Mouse (Mus musculus) spleen, adult 2 months (tissue): ENCODE data around the gene Fam129a. TPM values are rescaled to one million over a fixed set of nuclear protein-coding genes. Genes with fewer than 3 reads are reported as not detected.

ENCODE experiments used
- DNase-seq, 2 experiments: peaks; one replicate each; pipeline versions ENCODE4 v3.0.0 to v3.0.0-alpha.2; 2012 to 2021; ENCODE audit warnings: low spot score in 2 of 2, low read depth in 1 of 2
- H3K27ac ChIP-seq: fragments of 200-500 bp; 2 replicates; pipeline ENCODE4 v1.5.1; 2012; ENCODE audit warnings: low read length, inconsistent platforms; ENCODE audit not compliant: insufficient read depth
- H3K27me3 ChIP-seq: fragments of 200-500 bp; 2 replicates; pipeline ENCODE4 v1.6.1; 2012; ENCODE audit warnings: mild to moderate bottlenecking, moderate library complexity, low read length, inconsistent platforms; ENCODE audit not compliant: control insufficient read depth, insufficient read depth
- H3K36me3 ChIP-seq: fragments of 200-500 bp; 2 replicates; pipeline ENCODE4 v1.6.1; 2012; ENCODE audit warnings: mild to moderate bottlenecking, low read length, inconsistent platforms; ENCODE audit not compliant: control insufficient read depth, insufficient read depth
- H3K4me1 ChIP-seq: fragments of 200-500 bp; 2 replicates; pipeline ENCODE4 v1.6.1; 2011; ENCODE audit warnings: inconsistent platforms; ENCODE audit not compliant: control insufficient read depth, insufficient read depth, insufficient read length
- H3K4me3 ChIP-seq: fragments of 200-500 bp; 2 replicates; pipeline ENCODE4 v1.5.1; 2011; ENCODE audit warnings: mild to moderate bottlenecking, inconsistent platforms; ENCODE audit not compliant: insufficient read depth, insufficient read length; ENCODE audit errors: extremely low read depth
- CTCF ChIP-seq: fragments of 200-500 bp; IDR thresholded peaks from 2 replicates; pipeline ENCODE4 v1.5.1; 2011; ENCODE audit warnings: mild to moderate bottlenecking, inconsistent platforms; ENCODE audit not compliant: insufficient read depth, insufficient read length, insufficient replicate concordance; ENCODE audit errors: extremely low read depth
- POLR2A ChIP-seq: fragments of 200-500 bp; IDR thresholded peaks from 2 replicates; pipeline ENCODE4 v1.6.1; 2011; ENCODE audit warnings: low read depth, low read length, inconsistent platforms
- whole genome bisulfite sequencing: fragments of 180-500 bp; shearing (Covaris S2); methylation state at CpG from one replicate; pipeline ENCODE4 v1.1.7; 2018; 5-methylcytosine and 5-hydroxymethylcytosine counted together
- polyA plus RNA-seq: library from polyadenylated mRNA; depleted of rRNA; stranded (reverse); fragments of >200 nt; gene quantifications from 2 replicates; pipeline ENCODE4 v1.2.3, GENCODE M21; 2012

Fam129a gene
- polyA plus RNA-seq, 1 experiment, result 6.0 TPM

DNA sequence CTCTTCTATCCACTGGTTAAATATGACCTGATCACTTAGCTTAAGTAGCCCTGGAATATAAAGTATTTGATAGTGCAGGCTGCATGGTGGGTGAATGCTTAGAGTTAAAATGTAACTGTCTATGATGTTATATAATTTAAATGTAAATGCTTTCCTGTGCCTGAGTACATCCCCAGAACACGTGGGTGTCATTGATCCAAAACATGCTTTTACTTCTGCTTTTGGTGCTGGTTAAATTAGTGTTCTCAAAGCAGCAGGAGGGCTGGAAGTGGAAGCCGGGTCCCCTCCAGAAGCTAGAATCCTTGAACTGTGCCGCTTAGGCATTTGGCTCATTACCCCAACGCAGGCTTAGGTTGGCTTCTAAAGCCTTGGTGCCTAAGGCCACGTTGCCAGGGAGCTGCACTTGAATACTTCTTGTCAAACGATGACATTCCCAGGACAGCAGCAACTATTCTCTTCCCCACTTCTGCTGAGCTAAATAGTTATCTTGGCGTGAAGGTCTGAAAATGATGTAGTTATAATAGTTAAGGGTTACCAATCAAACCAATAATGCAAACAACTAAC is 86.1 kb downstream of the Fam129a start:
- WGBS, result 55% methylated on average over 7 of the region's 7 CpGs

GRCm38 (mm10) chr1:151658291-151658830 is 87.4 kb downstream of the Fam129a start:
- no peaks in the 10 kb centered on the region for H3K27me3 ChIP-seq
- H3K27ac ChIP-seq, result no peak overlapping the region
- H3K36me3 ChIP-seq, result no peaks in the 10 kb centered on the region
- DNase-seq, result no peak
- WGBS, result 89% methylated on average over 19 of the region's 19 CpGs
- no peak overlapping the region for H3K4me3 ChIP-seq
- TF ChIP-seq CTCF (no peak), POLR2A (no peak)
- peaks cover 2% of the 10 kb centered on the region; the same call in 1 of the 2 replicates for H3K4me1 ChIP-seq

More for the DNA sequence above, 86.1 kb downstream of the Fam129a start:
- DNase-seq, result no peak
- Histone ChIP-seq H3K36me3 (no peaks in the 10 kb centered on the region), H3K4me3 (no peak overlapping the region), H3K4me1 (peaks cover 2% of the 10 kb centered on the region; the same call in 1 of the 2 replicates), H3K27me3 (no peaks in the 10 kb centered on the region), H3K27ac (no peak overlapping the region)
- TF ChIP-seq POLR2A (no peak), CTCF (no peak)

GRCm38 (mm10) chr1:151659636-151660035 is 88.7 kb downstream of the Fam129a start:
- H3K4me3 ChIP-seq, result no peak overlapping the region
- no peak overlapping the region for H3K27ac ChIP-seq
- no peak for DNase-seq
- no peaks in the 10 kb centered on the region for H3K27me3 ChIP-seq
- 86% methylated on average over 8 of the region's 8 CpGs for WGBS
- TF ChIP-seq POLR2A (no peak), CTCF (no peak)
- no peaks in the 10 kb centered on the region for H3K36me3 ChIP-seq
- peaks cover 2% of the 10 kb centered on the region; the same call in 1 of the 2 replicates for H3K4me1 ChIP-seq

DNA sequence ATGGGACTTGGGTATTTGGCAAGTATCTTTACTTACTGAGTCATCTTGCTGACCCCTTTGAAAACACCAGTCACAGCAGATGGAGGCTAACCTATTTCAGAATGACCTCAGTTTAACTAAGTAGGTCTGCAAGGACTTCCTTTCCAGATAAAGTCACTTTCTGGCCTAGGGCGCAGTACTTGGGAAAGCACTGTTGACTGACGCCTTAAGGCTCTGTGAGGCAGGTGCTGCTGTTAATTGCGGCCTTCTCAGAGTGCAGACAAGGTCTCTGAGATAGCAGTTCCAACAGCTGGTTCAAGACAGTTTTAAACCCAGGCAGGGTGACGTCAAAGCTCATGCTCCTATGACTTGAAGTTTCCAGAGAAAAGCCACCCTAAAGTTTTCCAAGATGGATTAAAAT is 89.3 kb downstream of the Fam129a start:
- Histone ChIP-seq H3K4me3 (no peak overlapping the region), H3K36me3 (no peaks in the 10 kb centered on the region), H3K27ac (no peak overlapping the region), H3K27me3 (no peaks in the 10 kb centered on the region), H3K4me1 (peaks cover 2% of the 10 kb centered on the region; the same call in 1 of the 2 replicates)
- TF ChIP-seq CTCF, result no peak
- no peak for TF ChIP-seq POLR2A
- DNase-seq, result no peak
- WGBS, result 88% methylated on average over 4 of the region's 4 CpGs

DNA sequence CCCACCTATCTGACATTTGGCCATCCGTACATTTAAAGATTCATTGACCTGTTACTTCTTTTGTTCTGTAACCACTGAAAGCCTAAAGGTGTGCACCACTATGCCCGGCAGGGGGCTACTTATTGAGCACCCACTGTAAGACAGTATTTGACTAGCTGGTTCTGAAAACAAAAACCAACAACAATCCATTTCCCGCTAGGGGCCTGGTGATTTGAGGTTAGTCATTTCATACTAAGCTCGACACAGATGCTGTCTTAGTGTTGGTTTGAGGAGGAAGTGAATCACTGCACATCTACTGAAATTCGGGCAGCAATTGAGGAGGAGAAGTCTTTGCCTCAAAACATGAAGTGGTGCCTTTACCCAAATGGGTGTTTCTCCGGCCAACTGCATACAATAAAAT is 89.9 kb downstream of the Fam129a start:
- H3K4me1 ChIP-seq, result peaks cover 2% of the 10 kb centered on the region; the same call in 1 of the 2 replicates
- H3K36me3 ChIP-seq, result no peaks in the 10 kb centered on the region
- no peak overlapping the region for H3K4me3 ChIP-seq
- no peak overlapping the region for H3K27ac ChIP-seq
- DNase-seq, result no peak
- TF ChIP-seq CTCF (no peak), POLR2A (no peak)
- 58% methylated on average over 6 of the region's 6 CpGs for WGBS
- no peaks in the 10 kb centered on the region for H3K27me3 ChIP-seq

DNA sequence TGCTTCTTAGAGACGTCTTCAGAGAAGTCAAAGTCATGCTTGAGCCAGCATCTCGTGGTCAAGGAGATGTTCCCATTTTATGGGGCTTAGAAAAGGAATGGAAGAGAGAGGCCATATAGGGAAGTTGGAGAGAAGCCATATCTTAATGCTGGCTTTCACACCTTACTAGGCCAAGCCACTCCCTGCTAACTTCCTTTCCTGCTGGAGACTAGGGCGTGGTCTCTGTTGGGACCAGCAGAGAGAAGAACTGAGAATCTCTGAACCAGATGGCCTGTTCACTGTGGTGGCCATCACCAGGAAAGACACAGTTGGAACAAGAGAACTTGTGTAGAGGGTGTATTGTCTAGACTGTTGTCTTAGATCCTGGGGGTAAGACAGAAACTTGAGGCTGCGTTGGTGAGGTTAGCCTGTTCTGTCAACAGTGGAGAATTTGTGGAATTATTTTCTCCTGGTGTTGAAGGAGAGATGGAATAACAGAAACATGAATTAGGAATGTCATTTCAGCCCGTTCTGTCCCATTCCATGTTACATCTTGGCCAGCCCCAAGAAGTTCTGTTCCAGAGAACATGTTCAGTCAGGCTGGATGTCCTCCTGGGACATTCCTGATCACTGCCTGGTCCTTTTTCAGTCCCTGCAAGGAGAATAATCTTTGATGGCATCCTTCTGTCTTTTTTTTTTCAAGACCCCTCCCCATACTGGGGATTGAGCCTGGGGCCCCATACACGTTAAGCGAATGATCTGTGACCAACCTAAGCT is 90.9 kb downstream of the Fam129a start:
- no peaks in the 10 kb centered on the region for H3K36me3 ChIP-seq
- TF ChIP-seq CTCF (no peak), POLR2A (no peak)
- no peak overlapping the region for H3K27ac ChIP-seq
- H3K27me3 ChIP-seq, result no peaks in the 10 kb centered on the region
- H3K4me3 ChIP-seq, result no peak overlapping the region
- peaks cover 2% of the 10 kb centered on the region; the same call in 1 of the 2 replicates for H3K4me1 ChIP-seq
- WGBS, result 81% methylated on average over 7 of the region's 7 CpGs
- DNase-seq, result no peak

DNA sequence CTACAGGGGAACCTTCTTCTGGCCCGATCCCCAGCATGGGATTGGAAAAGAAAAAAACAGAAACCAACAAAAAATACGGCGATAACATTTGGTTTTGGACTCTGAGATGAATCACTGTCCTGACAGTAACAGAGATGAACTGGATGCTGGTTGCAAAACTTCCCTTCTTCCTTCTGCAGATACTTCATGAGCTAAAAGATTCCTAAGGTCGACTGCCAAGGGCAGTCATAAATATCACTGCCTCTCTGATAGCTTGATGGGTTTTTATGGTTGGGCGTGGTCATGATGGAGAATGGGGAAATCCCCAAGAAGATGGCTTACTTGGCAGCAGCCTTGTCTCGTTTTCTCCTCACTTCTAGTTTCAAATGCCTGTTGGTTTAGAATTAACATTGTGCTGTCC is 92.0 kb downstream of the Fam129a start:
- no peaks in the 10 kb centered on the region for H3K36me3 ChIP-seq
- no peaks in the 10 kb centered on the region for H3K27me3 ChIP-seq
- H3K27ac ChIP-seq, result no peak overlapping the region
- 60% methylated on average over 6 of the region's 6 CpGs for WGBS
- no peak overlapping the region for H3K4me3 ChIP-seq
- no peak for DNase-seq
- H3K4me1 ChIP-seq, result peaks cover 2% of the 10 kb centered on the region; the same call in 1 of the 2 replicates
- TF ChIP-seq CTCF (no peak), POLR2A (no peak)
